Mouse (Mus musculus) mammary gland, adult 2 months (tissue): ENCODE results near the gene Dcxr. TPM values are rescaled to one million over a fixed set of nuclear protein-coding genes. Genes with fewer than 3 reads are reported as not detected.

Experiments
- polyA plus RNA-seq: library from polyadenylated mRNA; depleted of rRNA; stranded (reverse); fragments of >200 nt; gene quantifications from 2 replicates; pipeline ENCODE4 v1.2.3, GENCODE M21; 2012; ENCODE audit warnings: low replicate concordance; rRNA removed

The Dcxr gene
- polyA plus RNA-seq: 84.6 and 91.9 TPM in 2 replicates

DNA sequence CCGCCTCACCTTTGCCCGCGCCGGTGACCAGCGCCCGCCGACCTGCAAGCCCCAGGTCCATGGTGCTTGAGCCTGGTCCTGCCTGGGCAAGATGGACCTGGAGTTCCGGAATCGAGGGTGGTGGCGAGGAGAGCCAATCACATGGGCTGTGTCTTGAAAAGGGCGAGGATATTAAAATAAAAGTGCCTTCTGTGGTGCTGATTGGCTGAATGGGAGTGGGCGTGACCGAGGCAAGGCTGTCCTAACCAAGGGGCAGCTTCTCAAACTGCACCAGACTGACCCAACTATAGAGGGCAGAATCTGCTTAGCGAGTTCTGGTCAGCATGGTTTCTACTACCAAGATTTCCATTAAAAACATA lies at the start of gene Dcxr:
TSS of gene Dcxr (minus strand) at position 113 of the 359 bp plus-strand sequence.

DNA sequence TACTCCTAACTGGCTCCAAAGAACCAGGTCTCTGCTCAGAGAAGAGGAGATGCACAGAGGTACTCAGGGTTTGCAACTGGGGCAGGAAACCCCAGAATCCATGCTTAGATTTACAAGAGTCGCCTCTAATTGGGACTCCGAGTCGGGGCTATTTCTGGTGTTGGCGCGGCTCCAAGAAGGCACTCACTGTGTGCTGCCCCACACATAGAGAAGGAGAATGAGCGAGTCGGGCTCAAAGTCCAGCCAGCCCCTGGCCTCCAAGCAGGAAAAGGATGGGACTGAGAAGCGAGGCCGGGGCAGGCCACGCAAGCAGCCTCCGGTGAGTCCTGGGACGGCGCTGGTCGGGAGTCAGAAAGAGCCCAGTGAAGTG lies 35.6 kb upstream of the Dcxr start, which contains the start of gene Hmga1b:
TSS of gene Hmga1b (plus strand) at position 123 of the 370 bp plus-strand sequence.

DNA sequence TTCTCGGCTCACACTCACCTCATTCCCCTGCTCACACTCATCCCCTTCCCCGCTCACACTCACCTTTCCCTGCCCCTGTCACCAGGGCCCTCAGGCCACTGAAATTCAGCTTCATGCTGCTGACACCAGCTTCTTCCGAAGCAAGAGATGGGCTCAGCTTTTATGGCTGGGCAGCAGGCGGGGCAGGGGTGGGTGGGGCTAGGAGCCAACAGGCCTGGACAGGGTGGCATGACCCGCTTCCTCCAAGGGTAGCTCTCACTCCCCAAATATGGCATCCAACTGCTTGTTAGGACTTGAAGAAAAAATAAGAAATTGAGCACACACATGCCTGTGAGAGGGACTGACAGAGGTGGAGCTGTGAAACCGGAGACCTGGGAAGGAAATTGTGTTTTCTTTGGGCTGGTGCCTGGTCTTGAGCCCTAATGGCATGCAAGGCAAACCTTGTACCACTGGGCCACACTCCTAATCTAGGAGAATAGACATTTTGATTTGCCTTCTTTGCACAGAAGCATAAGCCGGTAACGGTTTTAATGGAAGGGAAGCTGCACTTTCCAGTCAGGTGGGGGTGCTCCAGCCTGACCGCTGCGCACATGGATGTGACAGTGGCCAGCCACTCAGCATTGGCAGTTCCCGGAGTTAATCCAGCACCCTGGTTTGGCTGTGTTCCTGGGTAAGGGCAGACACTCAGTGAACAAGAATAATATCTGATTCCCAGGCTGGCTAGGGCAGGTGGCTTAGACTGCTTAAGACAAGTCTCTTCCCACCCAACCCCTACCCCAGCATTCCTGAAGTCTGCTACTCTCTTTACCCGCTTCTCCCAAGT lies 5.0 kb upstream of the Dcxr start, which contains the start of gene Cbr2:
TSS of gene Cbr2 (minus strand) at position 257 of the 823 bp plus-strand sequence.

DNA sequence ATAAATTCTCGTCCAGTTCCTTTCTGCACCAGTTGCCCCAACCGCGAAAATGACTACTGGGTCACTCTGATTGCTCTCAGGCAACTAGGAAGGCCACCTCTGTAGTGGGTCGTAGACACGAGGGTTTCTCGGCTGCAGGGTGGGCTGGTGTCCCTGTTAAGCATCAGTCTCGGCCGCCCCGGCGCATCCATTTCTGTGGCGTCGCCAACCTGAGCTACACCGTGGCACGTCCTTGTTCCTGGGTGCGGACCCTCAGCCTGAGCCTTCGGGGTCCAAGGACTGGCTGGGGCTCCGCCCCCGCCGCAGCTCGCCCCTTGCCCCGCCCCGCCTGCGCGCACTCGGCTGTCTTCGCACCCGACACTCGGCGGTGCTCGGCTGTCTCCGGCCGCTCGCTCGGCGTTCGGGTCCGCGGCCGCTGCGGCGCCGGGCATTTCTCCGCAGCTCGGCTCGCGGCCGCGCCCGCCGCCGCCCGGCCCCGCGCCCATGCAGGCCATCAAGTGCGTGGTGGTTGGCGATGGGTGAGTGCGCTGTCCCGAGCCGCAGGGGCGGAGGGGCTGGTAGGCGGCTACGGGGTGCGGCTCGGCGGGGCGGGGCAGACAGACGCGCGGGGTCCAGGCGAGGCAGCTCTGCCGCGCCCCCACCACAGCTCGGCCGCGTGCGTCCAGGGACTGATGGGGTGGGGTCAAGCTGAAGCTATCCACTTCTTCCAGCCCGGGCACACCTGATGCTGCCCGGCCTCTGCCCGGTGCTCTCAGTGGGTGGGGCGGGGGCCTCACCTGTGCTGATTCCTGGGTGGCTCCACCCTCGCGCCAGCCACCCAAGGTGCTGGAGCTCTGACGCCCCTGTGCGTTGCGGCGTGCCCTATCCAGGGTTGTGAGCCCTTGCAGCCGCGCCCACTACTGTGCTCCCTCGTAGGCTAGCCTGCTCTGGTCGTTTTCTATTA lies 5.7 kb downstream of the Dcxr start, which contains the start of gene Rac3:
TSS of gene Rac3 (plus strand) at position 347 of the 943 bp plus-strand sequence.

DNA sequence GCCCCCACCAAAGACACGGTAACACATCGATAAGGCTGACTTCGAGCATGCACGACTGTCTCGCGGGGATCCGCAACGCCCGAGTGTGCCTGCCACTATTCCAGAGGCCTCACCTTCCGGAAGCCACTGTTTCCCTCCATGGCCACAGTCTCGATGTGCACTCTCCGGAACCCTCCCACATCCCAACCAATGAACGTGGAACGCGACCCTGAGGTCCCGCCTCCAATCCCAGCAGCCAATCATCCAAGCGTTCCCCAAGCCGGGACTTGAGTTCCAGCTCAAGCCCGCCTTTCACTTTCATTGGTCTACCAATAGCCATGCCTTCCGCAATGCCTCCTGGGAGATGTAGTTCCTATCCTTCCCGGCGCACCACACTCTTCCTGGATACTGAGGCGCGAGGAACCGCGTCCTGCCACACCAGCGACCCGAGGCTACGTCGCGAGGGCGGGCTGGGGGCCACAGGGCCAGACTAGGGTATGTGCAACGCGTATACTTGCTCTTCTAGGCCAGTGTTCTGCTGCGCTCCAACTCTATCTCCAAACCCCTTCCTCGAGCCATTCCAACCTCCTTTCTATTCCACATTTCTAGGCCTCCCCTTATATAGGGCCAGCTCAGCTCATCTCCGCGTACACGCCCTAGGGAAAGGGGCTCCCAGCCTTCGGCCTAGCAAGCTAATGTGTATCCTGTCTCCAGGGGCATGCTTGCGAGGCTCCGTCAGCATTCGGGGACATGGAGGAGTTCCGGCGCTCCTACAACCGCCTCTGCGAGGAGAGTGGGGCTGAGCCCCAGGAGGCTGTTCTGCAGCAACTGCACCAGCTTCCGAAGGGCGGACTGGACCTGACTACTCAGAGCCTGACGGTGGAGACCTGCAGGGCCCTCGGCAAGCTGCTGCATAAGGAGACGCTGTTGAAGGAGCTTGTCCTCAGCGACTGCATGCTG lies 13.2 kb downstream of the Dcxr start, which contains the start of the genes Cenpx and Lrrc45:
TSS of gene Cenpx (minus strand) at position 159 of the 939 bp plus-strand sequence.
TSS of gene Lrrc45 (plus strand) at position 346 of the 939 bp plus-strand sequence.

Other genes starting within 250 kb of the Dcxr start
- 84.8 and 162 TPM in 2 replicates for gene Mrpl12, start 242.7 kb downstream of the Dcxr start, polyA plus RNA-seq
- gene Slc25a10, start 235.4 kb downstream of the Dcxr start, polyA plus RNA-seq: 769 and 1,138 TPM in 2 replicates
- 0.96 and 2.7 TPM in 2 replicates for gene Gcgr, start 196.6 kb downstream of the Dcxr start, polyA plus RNA-seq
- 142 and 150 TPM in 2 replicates for gene Mcrip1, start 177.6 kb downstream of the Dcxr start, polyA plus RNA-seq
- 143 TPM in 1 of 2 replicates, not detected in the other for gene Ppp1r27, start 176.1 kb downstream of the Dcxr start, polyA plus RNA-seq
- 141 and 220 TPM in 2 replicates for gene P4hb, start 154.0 kb downstream of the Dcxr start, polyA plus RNA-seq
- 741 and 971 TPM in 2 replicates for gene Arhgdia, start 145.7 kb downstream of the Dcxr start, polyA plus RNA-seq
- gene Alyref, start 128.9 kb downstream of the Dcxr start, polyA plus RNA-seq: 11.0 and 20.7 TPM in 2 replicates
- 122 and 159 TPM in 2 replicates for gene Anapc11, start 128.9 kb downstream of the Dcxr start, polyA plus RNA-seq
- gene Npb, start 118.8 kb downstream of the Dcxr start, polyA plus RNA-seq: 1.7 and 5.2 TPM in 2 replicates
- 242 and 269 TPM in 2 replicates for gene Pcyt2, start 109.3 kb downstream of the Dcxr start, polyA plus RNA-seq
- gene Sirt7, start 102.0 kb downstream of the Dcxr start, polyA plus RNA-seq: 77.0 and 95.0 TPM in 2 replicates
- 45.1 and 52.6 TPM in 2 replicates for gene Mafg, start 93.7 kb downstream of the Dcxr start, polyA plus RNA-seq
- gene Pycr1, start 83.5 kb downstream of the Dcxr start, polyA plus RNA-seq: 11.2 and 12.4 TPM in 2 replicates
- 0.44 and 29.6 TPM in 2 replicates for gene Myadml2, start 79.1 kb downstream of the Dcxr start, polyA plus RNA-seq
- 0.22 and 0.60 TPM in 2 replicates for gene Notum, start 66.1 kb downstream of the Dcxr start, polyA plus RNA-seq
- 94.3 and 126 TPM in 2 replicates for gene Aspscr1, start 54.3 kb downstream of the Dcxr start, polyA plus RNA-seq
- gene Cenpx, start 13.5 kb downstream of the Dcxr start, polyA plus RNA-seq: 90.7 and 105 TPM in 2 replicates
- gene Lrrc45, start 13.4 kb downstream of the Dcxr start, polyA plus RNA-seq: 27.1 and 30.3 TPM in 2 replicates
- 7.6 and 15.5 TPM in 2 replicates for gene Rac3, start 5.8 kb downstream of the Dcxr start, polyA plus RNA-seq
- gene Cbr2, start 4.8 kb upstream of the Dcxr start, polyA plus RNA-seq: 277 and 287 TPM in 2 replicates
- gene Hmga1b, start 35.5 kb upstream of the Dcxr start, polyA plus RNA-seq: 0.86 and 1.4 TPM in 2 replicates
- 56.0 and 80.9 TPM in 2 replicates for gene Rfng, start 56.9 kb upstream of the Dcxr start, polyA plus RNA-seq
- 129 and 190 TPM in 2 replicates for gene Gps1, start 57.0 kb upstream of the Dcxr start, polyA plus RNA-seq
- gene Dus1l, start 69.1 kb upstream of the Dcxr start, polyA plus RNA-seq: 30.8 and 36.8 TPM in 2 replicates
- 15,404 and 19,960 TPM in 2 replicates for gene Fasn, start 97.3 kb upstream of the Dcxr start, polyA plus RNA-seq
- 1.5 TPM in 2 replicates for gene Ccdc57, start 205.6 kb upstream of the Dcxr start, polyA plus RNA-seq
- gene Slc16a3, start 221.2 kb upstream of the Dcxr start, polyA plus RNA-seq: 5.6 and 43.4 TPM in 2 replicates